Mouse (Mus musculus): Measurements from ENCODE around the gene Cmtr1. TPM values are rescaled to one million over a fixed set of nuclear protein-coding genes. Genes with fewer than 3 reads are reported as not detected.

Gene Cmtr1
- polyA plus RNA-seq, 1 experiment = 23.6 TPM

DNA sequence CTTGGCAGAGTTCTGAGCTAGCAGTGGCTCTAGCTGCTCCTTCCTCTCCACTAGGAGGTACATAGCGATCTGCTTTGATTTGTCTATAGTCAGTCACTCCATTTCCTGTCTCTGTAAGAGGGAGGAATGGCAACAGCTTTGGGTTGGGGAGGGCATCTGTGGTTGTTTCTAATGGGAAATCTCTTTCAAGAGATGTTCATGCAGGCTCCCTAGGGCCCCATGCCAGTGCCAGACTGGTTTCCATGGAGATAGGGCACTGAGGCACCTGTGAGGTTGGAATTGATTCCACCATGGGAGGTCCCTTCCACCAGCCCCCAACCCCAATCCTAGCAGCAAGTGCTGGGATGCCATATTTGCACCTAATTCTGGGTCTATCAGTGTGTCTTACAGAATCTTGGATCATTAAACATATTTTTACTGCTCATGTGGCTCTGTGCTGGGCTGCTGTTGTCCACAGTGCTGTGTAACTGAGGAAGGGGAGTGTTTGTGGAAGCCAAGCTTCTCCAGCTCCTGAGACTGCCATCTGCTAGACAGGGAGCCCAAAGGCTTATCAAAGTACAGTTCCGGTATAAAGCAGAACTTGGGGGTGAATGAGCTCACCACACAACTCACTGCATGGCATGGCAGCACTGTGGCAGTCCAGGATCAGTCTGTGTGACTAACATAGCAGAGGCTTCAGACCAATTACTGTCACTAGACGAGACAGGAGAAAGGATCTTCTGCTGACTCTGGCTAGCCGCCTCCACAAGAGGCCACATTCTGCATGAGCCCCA lies 42.7 kb downstream of the Cmtr1 start:
- 83% methylated on average over 4 of the region's 4 CpGs for WGBS
- Histone ChIP-seq H3K27me3 (replicated peaks; ENCODE audit: control insufficient read depth, insufficient read depth, low read length) (no peaks in the 10 kb centered on the region), H3K36me3 (ENCODE audit: control insufficient read depth, insufficient read depth, low read length) (no peaks in the 10 kb centered on the region; the same call in 1 of the 2 replicates), H3K4me1 (ENCODE audit: control insufficient read depth, insufficient read depth, low read length) (no peaks in the 10 kb centered on the region), H3K4me3 (ENCODE audit: insufficient read depth, low read depth, low read length) (no peak overlapping the region), H3K27ac (ENCODE audit: insufficient read depth, low read depth, low read length) (no peak overlapping the region)
- no peak for TF ChIP-seq POLR2A (IDR thresholded peaks at IDR 0.05; ENCODE audit: low read depth, low read length)
- no peak for TF ChIP-seq CTCF (conservative IDR thresholded peaks at IDR 0.05; ENCODE audit: insufficient read depth, insufficient read length, low read depth, low read length)
- no peak for DNase-seq

DNA sequence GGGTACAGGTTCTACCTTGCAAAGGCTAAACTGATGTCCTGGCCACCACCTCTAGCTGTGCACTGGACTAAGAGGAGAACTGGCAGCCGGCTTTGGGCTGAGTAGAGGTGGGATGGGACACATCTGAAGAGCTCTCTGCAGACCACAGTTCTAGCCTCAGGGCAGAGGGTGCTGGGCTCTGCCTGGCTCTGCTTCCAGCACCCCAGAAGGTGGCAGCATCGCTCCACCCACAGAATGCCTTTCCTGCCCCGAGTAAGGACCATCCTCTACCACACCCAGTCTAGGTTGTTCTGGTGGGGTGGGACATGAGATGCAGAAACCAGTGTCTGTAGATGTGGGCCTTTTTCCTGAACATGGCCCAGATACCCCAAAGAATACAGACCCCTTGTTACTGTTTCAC lies 44.4 kb downstream of the Cmtr1 start:
- peak; percentile 42 for DNase-seq
- no peak overlapping the region for H3K27ac ChIP-seq (ENCODE audit: insufficient read depth, low read depth, low read length)
- no peaks in the 10 kb centered on the region for H3K36me3 ChIP-seq (ENCODE audit: control insufficient read depth, insufficient read depth, low read length)
- no peaks in the 10 kb centered on the region for H3K27me3 ChIP-seq (replicated peaks; ENCODE audit: control insufficient read depth, insufficient read depth, low read length)
- no peaks in the 10 kb centered on the region for H3K4me1 ChIP-seq (ENCODE audit: control insufficient read depth, insufficient read depth, low read length)
- no peak for TF ChIP-seq POLR2A (IDR thresholded peaks at IDR 0.05; ENCODE audit: low read depth, low read length)
- TF ChIP-seq CTCF (conservative IDR thresholded peaks at IDR 0.05; ENCODE audit: insufficient read depth, insufficient read length, low read depth, low read length) = peak; percentile 76
- WGBS = 38% methylated on average over 3 of the region's 3 CpGs
- H3K4me3 ChIP-seq (ENCODE audit: insufficient read depth, low read depth, low read length) = no peak overlapping the region

DNA sequence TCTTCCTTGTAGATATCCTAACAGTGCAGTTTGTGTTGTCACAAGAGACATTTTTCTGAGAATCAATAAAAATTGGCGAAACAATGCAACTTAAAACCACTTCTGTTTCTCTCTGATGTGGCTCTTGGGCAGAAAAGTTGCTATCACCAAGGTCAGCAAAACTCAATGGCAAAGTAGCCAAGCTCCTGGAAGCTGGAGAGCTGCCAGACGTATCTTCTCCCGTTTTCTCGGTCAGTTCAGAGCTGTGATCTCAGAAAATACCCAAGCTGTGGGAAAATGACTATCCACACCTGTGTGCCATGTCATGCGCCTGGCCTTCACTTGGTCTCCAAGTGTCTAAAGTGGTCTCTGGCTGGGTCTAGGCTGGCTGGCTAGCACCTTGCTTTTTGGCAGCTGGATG lies 45.5 kb downstream of the Cmtr1 start:
- H3K4me3 ChIP-seq (ENCODE audit: insufficient read depth, low read depth, low read length) = no peak overlapping the region
- H3K27me3 ChIP-seq (replicated peaks; ENCODE audit: control insufficient read depth, insufficient read depth, low read length) = no peaks in the 10 kb centered on the region
- no peak for TF ChIP-seq CTCF (conservative IDR thresholded peaks at IDR 0.05; ENCODE audit: insufficient read depth, insufficient read length, low read depth, low read length)
- no peaks in the 10 kb centered on the region for H3K4me1 ChIP-seq (ENCODE audit: control insufficient read depth, insufficient read depth, low read length)
- 71% methylated on average over 5 of the region's 5 CpGs for WGBS
- H3K36me3 ChIP-seq (ENCODE audit: control insufficient read depth, insufficient read depth, low read length) = no peaks in the 10 kb centered on the region
- peak; percentile 21 for DNase-seq
- H3K27ac ChIP-seq (ENCODE audit: insufficient read depth, low read depth, low read length) = no peak overlapping the region

DNA sequence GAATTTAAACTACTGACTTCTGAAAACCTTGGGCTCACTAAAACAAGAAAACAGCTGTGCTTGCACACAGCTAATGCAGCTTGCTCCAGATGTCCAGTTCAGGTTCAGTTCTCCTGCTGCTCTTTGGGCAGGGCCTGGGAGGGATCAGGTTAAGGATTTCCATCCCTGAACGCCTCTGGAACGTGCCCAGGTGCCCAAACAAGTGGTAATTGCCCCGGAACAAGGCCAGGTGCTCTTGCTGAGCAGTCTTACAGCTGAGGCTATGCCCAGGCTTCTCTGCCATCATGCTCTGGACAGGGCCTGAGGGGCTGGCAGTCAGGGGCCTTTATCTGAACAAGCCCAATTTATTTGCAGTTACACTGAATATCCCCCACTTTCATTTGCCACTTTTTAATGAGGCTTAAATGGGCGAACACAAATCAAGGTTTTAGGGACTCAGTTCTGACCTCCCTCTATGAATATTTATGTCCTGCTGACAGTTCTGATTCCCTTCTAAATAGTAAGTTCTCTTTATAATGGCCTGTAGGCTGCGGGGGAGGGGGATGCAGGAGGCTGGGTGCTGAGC lies 46.7 kb downstream of the Cmtr1 start:
- no peaks in the 10 kb centered on the region for H3K27me3 ChIP-seq (replicated peaks; ENCODE audit: control insufficient read depth, insufficient read depth, low read length)
- H3K27ac ChIP-seq (ENCODE audit: insufficient read depth, low read depth, low read length) = no peak overlapping the region
- 41% methylated on average over 5 of the region's 5 CpGs for WGBS
- no peak overlapping the region for H3K4me3 ChIP-seq (ENCODE audit: insufficient read depth, low read depth, low read length)
- H3K36me3 ChIP-seq (ENCODE audit: control insufficient read depth, insufficient read depth, low read length) = no peaks in the 10 kb centered on the region
- no peaks in the 10 kb centered on the region for H3K4me1 ChIP-seq (ENCODE audit: control insufficient read depth, insufficient read depth, low read length)
- peak; percentile 58 for DNase-seq
- TF ChIP-seq CTCF (conservative IDR thresholded peaks at IDR 0.05; ENCODE audit: insufficient read depth, insufficient read length, low read depth, low read length) (no peak), POLR2A (IDR thresholded peaks at IDR 0.05; ENCODE audit: low read depth, low read length) (no peak)

DNA sequence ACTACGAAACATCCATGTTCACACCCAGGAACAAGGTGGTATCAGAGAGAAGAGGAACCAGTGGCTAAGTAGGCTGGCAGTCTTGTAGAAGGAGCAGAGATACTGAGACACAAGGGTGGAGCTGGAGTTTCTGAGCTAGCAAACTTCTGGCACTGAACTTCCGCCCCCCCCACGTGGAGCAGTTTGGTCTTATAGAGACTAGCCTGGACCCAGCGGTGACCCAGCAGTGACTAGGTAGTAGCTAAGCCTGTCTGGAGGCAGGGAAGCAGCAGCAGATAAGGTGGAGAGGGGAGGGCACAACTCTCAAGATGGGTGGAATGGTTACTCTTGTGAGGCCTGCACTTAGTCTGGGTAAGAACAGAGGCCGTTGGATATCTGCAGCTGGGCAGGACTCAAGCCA lies 48.4 kb downstream of the Cmtr1 start:
- Histone ChIP-seq H3K4me1 (ENCODE audit: control insufficient read depth, insufficient read depth, low read length) (no peaks in the 10 kb centered on the region), H3K27ac (ENCODE audit: insufficient read depth, low read depth, low read length) (no peak overlapping the region), H3K27me3 (replicated peaks; ENCODE audit: control insufficient read depth, insufficient read depth, low read length) (no peaks in the 10 kb centered on the region), H3K36me3 (ENCODE audit: control insufficient read depth, insufficient read depth, low read length) (no peaks in the 10 kb centered on the region), H3K4me3 (ENCODE audit: insufficient read depth, low read depth, low read length) (no peak overlapping the region)
- no peak for DNase-seq
- 90% methylated on average over 5 of the region's 5 CpGs for WGBS
- TF ChIP-seq POLR2A (IDR thresholded peaks at IDR 0.05; ENCODE audit: low read depth, low read length) (no peak), CTCF (conservative IDR thresholded peaks at IDR 0.05; ENCODE audit: insufficient read depth, insufficient read length, low read depth, low read length) (no peak)

DNA sequence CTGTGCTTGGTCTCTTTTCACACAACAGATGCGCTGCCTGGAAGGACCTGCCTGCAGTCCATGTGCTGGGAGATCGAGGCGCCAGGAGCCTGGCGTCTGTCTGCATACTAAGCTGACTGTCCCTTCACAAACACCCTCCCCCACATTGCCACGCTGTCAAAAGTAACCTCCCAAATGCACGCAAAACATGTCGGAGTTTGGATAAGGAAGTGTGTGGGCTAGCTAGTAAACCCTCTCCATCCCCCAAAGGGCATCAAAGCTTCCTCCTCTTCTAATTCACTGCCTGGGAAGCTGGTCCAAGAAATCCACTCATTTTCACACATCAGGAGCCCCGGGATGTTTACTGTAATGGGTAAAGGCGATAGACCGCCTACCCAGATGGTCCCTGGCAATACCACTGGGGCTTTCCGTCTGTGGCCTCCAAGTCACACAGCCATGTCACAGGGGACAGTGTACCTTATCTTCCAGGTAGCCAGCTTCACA lies 50.2 kb downstream of the Cmtr1 start:
- no peak for DNase-seq
- Histone ChIP-seq H3K4me1 (ENCODE audit: control insufficient read depth, insufficient read depth, low read length) (no peaks in the 10 kb centered on the region), H3K27me3 (replicated peaks; ENCODE audit: control insufficient read depth, insufficient read depth, low read length) (no peaks in the 10 kb centered on the region), H3K36me3 (ENCODE audit: control insufficient read depth, insufficient read depth, low read length) (no peaks in the 10 kb centered on the region), H3K4me3 (ENCODE audit: insufficient read depth, low read depth, low read length) (no peak overlapping the region), H3K27ac (ENCODE audit: insufficient read depth, low read depth, low read length) (no peak overlapping the region)
- TF ChIP-seq POLR2A (IDR thresholded peaks at IDR 0.05; ENCODE audit: low read depth, low read length) (no peak), CTCF (conservative IDR thresholded peaks at IDR 0.05; ENCODE audit: insufficient read depth, insufficient read length, low read depth, low read length) (no peak)
- 69% methylated on average over 11 of the region's 11 CpGs for WGBS

DNA sequence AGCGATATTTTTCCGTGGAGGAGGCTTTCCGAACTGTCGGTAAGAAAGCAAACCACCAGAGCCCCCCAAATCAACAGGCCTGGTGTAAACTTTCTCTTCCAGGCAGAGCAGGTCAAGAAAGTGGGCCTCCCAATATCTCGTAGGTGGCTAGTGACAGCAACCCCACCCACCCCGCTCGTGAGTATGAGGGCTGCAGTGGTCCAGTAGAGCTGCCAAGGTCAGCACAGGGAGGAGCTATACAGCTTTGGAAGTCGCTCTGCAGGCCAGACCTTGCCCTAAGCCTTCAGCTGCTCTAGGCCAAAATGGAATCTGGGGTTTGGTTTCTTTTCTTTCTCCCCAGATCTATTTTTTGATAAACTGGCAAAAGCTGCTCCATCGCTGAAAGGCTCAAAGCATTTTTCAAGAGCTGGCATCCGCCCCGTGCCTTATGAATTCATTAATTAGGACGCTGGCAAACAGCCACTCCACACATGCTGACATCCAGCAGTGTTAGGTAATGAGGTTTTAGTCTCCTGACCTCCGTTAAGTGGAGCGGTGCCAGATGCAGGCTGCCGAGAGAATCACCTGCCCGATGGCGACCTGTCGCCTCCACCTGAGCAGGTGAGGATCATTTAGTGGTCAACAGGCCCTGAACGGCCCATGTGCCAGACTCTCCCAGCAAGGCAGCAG lies 50.8 kb downstream of the Cmtr1 start:
- Histone ChIP-seq H3K27ac (ENCODE audit: insufficient read depth, low read depth, low read length) (no peak overlapping the region), H3K36me3 (ENCODE audit: control insufficient read depth, insufficient read depth, low read length) (no peaks in the 10 kb centered on the region), H3K4me1 (ENCODE audit: control insufficient read depth, insufficient read depth, low read length) (no peaks in the 10 kb centered on the region), H3K4me3 (ENCODE audit: insufficient read depth, low read depth, low read length) (no peak overlapping the region), H3K27me3 (replicated peaks; ENCODE audit: control insufficient read depth, insufficient read depth, low read length) (no peaks in the 10 kb centered on the region)
- 37% methylated on average over 19 of the region's 19 CpGs for WGBS
- TF ChIP-seq CTCF (conservative IDR thresholded peaks at IDR 0.05; ENCODE audit: insufficient read depth, insufficient read length, low read depth, low read length) (no peak), POLR2A (IDR thresholded peaks at IDR 0.05; ENCODE audit: low read depth, low read length) (no peak)
- DNase-seq = peak; percentile 92

Measured in kidney, adult 2 months (tissue).